Mouse (Mus musculus): ENCODE results near the gene Higd1a.

Gene Higd1a

GRCm38 (mm10) chr9:121858153-121858488, at the start of gene Higd1a:
Gene Higd1a (minus strand): TSS chr9:121858362.
- no peak for DNase-seq (ENCODE audit: low spot score in 2 of 2)

GRCm38 (mm10) chr9:121907356-121908070, 49.4 kb upstream of the Higd1a start:
- peak in 1 of 2 experiments; percentile 53 for DNase-seq (ENCODE audit: low spot score in 2 of 2)

- peak in 1 of 2 experiments; percentile 58 for DNase-seq (ENCODE audit: low spot score in 2 of 2)
Measured at GRCm38 (mm10) chr9:121906456-121906855, 48.3 kb upstream of the Higd1a start.

- DNase-seq (ENCODE audit: low spot score in 2 of 2): peak in 1 of 2 experiments; percentile 54
Measured at GRCm38 (mm10) chr9:121905556-121906185, 47.5 kb upstream of the Higd1a start.

GRCm38 (mm10) chr9:121904946-121905345, 46.8 kb upstream of the Higd1a start:
- peak in 1 of 2 experiments; percentile 51 for DNase-seq (ENCODE audit: low spot score in 2 of 2)

- peak in 1 of 2 experiments; percentile 55 for DNase-seq (ENCODE audit: low spot score in 2 of 2)
Measured at GRCm38 (mm10) chr9:121904319-121904718, 46.2 kb upstream of the Higd1a start.

DNA sequence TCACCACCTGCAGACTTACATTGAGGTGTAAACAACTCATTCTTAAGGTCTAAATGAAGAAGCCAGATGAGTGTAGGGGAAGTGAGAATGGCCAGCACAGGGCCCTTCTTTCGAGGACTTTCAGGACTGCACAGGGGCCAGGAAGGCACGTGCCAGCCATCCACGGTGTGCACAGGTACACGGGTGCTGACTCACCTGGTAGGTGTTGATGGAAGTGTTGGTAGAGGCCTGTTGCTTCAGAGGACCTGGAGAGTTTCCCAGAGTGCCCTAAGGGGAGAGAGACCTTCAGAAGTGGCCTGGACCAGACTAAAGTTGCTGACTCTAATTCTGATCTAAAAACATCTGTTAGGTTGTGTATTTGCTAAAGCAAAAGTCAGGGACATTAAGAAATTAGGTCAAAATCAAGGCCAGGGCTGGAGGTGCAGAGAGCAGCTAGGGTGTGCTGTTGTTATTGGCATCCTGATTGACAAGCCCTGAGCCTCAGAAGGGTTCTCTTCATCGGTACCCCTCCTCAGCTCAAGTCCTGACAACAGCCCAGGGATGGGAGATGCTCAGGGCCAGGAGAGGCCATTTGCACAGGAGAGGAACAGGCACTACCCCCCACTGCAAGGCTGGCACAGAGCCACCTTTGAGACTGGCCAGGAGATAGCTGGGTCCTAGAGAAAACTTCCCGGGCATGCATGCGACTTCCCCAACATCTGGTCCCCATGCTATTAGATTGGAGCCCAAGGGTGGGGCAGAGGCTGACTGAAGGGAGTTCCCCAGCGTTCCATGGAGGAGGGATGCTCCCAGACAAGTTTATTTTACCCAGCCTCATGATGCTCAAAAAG, 45.5 kb upstream of the Higd1a start:
- peak in 1 of 2 experiments; percentile 65 for DNase-seq (ENCODE audit: low spot score in 2 of 2)

GRCm38 (mm10) chr9:121901710-121902700, 43.8 kb upstream of the Higd1a start:
- peak; percentile 11 to 56 for DNase-seq (ENCODE audit: low spot score in 2 of 2)

DNA sequence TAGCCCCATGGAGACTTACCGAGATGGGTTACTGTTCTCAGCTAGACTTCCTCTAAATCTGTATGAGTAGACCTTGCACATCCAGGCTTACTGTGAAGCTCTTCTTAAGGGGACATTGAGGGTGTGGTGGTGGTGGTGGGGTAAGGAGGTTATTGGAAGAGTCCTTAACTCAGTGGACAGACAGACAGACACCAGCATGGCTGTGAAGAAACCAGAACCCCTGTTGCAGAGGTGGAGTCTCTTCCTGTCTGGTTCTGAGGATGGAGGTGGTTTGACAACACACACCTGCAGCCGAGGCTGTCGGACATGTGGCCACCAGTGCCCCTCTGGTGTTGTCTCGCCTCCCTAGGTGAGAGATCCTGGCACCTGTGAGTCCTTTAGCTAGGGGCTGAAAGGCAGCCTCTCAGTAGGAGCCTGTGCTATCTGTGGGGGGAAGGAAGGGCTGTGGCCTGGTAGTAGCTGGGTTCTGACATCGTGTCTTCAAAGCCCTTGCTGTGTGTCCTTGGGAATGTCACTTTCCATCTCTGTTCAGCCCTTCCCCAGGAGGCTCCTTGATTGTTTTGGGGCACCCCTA, 42.2 kb upstream of the Higd1a start:
- peak; percentile 11 to 59 for DNase-seq (ENCODE audit: low spot score in 2 of 2)

DNA sequence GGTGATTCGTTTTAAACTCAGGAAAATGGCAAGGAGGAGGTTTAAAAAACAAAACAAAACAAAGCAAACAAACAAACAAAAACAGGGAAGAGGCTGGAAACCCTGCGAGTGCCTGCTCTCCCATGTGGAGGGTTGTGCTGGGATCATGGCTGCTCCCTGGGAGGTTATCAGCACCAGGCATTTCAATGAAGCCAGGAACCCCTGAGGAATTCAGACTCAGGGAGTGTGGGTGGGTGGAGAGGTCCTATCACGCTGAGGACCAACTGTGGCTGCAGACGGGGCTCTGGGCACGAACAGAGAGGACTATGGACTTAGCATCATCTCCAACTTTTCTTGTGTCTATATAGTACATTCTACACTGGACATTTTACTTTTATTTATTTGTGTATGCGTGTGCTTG, 41.1 kb upstream of the Higd1a start:
- DNase-seq (ENCODE audit: low spot score in 2 of 2): peak; percentile 9 to 53

- DNase-seq (ENCODE audit: low spot score in 2 of 2): peak; percentile 10 to 58
Measured at GRCm38 (mm10) chr9:121898245-121898644, 40.1 kb upstream of the Higd1a start, which contains the start of gene Ackr2. Gene Ackr2 (plus strand): TSS chr9:121898355.

- peak; percentile 13 to 51 for DNase-seq (ENCODE audit: low spot score in 2 of 2)
Measured at GRCm38 (mm10) chr9:121896820-121897219, 38.7 kb upstream of the Higd1a start.

DNA sequence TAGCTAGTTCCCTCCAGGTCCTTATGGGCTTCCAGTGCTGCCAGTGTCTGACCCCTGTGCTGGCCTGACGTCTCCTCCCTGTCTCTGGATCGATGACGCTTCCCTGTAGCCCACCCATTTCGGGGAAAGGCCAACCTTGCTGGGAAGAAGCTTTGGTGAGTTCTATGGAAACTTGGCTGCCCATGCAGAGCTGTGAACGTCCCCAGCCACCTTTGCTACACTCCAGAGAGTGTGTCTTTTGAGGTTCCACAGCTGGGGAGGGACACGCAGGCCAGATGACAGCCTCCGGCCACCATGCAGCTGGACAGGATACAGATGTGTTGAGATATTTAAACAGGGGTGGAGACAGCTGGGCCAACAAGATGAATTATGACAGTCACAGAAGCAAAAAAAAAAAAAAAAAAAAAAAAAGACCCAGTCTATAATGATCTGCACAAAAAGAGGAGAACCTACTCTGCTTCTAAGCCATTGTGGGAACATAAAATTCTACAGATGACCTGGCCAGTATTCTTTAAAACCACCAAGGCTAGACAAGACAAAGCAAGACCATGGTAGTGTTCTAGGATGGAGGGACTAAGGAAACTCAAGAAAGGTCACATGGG, 37.3 kb upstream of the Higd1a start:
- peak in 1 of 2 experiments; percentile 59 for DNase-seq (ENCODE audit: low spot score in 2 of 2)

DNA sequence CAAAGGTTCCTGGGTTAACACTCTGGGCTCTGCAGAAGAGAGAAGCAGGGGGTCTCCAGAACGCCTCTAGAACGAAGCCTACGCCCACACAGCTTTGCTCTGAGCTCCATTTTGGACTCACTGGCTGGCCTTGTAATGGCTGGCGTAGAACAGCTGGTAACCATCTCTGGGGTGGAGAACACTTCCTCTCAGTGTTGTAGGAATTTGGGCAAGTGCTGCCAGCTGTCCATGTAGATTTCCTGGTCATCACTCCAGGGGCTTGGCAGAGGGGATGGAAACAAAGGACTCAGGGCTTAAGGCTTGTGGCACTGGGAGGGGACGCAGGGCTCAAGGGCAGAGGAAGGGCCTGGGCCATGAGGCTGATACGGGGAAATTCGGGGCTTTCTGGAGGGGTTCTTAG, 36.3 kb upstream of the Higd1a start:
- DNase-seq (ENCODE audit: low spot score in 2 of 2): peak in 1 of 2 experiments; percentile 49

- peak; percentile 10 to 57 for DNase-seq (ENCODE audit: low spot score in 2 of 2)
Measured at GRCm38 (mm10) chr9:121892057-121892687, 34.0 kb upstream of the Higd1a start.

DNA sequence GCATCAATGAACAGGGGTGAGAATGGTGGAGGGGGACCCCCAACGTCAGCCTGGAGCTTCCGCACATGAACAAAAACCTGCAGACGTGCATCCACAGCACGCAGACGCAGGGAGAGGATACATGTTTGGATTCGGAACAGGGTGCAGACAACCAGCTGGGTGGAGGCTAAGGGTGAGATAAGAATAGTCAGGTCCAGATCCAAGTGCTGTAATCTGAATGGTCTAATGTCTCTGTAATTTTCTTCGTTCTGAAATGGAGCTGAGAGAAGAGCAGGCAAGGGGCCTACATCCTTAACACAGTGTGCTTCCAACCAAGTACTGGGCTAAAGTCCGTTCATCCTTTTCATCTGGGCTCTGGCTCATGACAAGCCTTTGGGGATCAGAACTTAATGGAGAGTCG, 33.1 kb upstream of the Higd1a start:
- peak; percentile 9 to 36 for DNase-seq (ENCODE audit: low spot score in 2 of 2)

DNA sequence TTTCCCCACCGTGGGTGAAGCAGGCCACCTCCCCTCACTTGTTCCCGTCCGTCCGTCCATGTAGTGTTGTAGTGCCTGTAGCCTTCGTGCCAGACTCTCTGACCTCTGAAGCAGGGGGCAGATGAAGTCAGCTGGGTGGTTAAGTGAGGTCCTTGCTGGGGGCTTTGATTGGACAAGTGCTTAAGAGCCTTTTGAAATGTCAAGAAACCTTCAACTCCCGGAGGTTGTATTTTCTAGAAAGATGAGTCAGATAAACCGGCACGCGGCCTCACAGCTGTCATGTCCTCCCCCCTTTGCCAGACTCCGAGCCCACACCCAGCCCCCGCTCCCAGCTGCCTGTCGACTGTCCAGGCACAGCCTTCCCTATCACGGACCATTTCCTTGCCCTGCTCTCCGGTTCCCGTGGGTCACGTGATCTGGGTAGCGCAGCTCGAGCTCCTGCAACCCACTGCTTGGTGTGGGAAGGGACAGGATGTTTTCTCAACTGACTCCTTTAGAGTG, 32.3 kb upstream of the Higd1a start:
- peak; percentile 16 to 62 for DNase-seq (ENCODE audit: low spot score in 2 of 2)

DNA sequence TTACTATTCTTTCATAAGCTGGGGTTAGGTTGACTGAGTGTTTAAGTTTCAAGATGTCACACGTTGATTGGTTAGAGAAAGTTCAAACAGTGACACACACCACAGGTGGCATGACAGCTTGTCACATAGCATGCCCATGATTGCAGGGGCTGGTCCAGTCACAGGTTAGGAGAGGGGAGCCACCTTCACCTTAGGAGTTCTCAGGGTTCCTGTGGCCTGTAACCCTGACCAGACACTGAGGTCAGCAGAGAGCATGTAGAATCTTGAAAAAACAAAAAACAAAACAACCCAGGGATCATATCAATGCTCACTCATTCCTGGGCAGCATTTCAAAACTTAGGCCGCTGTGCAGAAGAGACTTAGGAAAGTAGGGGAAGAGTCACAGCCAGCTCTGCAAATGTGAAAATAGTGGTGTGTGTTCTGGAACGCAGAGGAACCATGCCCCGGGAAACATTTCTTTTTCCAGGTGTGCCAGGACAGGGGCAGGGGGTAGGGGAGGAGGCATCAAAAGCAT, 31.8 kb upstream of the Higd1a start:
- peak; percentile 8 to 43 for DNase-seq (ENCODE audit: low spot score in 2 of 2)

- peak in 1 of 2 experiments; percentile 49 for DNase-seq (ENCODE audit: low spot score in 2 of 2)
Measured at GRCm38 (mm10) chr9:121882015-121882457, 23.9 kb upstream of the Higd1a start.

Data from spleen, postnatal 4 days (tissue).